Mouse (Mus musculus): Measurements from ENCODE around the gene Rragc.

Gene Rragc

GRCm38 (mm10) chr4:123952059-123952458 is 34.8 kb downstream of the Rragc start:
- DNase-seq (ENCODE audit: low spot score in 2 of 2) = no peak

- peak; percentile 57 to 80 for DNase-seq (ENCODE audit: low spot score in 2 of 2)
Observed at GRCm38 (mm10) chr4:123956703-123957491, 39.7 kb downstream of the Rragc start.

- no peak for DNase-seq (ENCODE audit: low spot score in 2 of 2)
Observed at GRCm38 (mm10) chr4:123957492-123957808, 40.2 kb downstream of the Rragc start.

- no peak for DNase-seq (ENCODE audit: low spot score in 2 of 2)
Observed at GRCm38 (mm10) chr4:123957891-123958290, 40.6 kb downstream of the Rragc start.

- DNase-seq (ENCODE audit: low spot score in 2 of 2) = no peak
Observed at GRCm38 (mm10) chr4:123960955-123961354, 43.7 kb downstream of the Rragc start.

- no peak for DNase-seq (ENCODE audit: low spot score in 2 of 2)
Observed at GRCm38 (mm10) chr4:123962721-123963120, 45.5 kb downstream of the Rragc start.

- no peak for DNase-seq (ENCODE audit: low spot score in 2 of 2)
Observed at GRCm38 (mm10) chr4:123968663-123969321, 51.5 kb downstream of the Rragc start.

- no peak for DNase-seq (ENCODE audit: low spot score in 2 of 2)
Observed at GRCm38 (mm10) chr4:123969458-123969857, 52.2 kb downstream of the Rragc start.

GRCm38 (mm10) chr4:123971059-123971458 is 53.8 kb downstream of the Rragc start:
- DNase-seq (ENCODE audit: low spot score in 2 of 2) = no peak

GRCm38 (mm10) chr4:123972423-123973049 is 55.3 kb downstream of the Rragc start:
- no peak for DNase-seq (ENCODE audit: low spot score in 2 of 2)

GRCm38 (mm10) chr4:123982105-123982504 is 64.9 kb downstream of the Rragc start:
- no peak for DNase-seq (ENCODE audit: low spot score in 2 of 2)
